9 mouse cellular contexts compared by ENCODE assay signal in genomic region chr14:72983456-72983855, GRCm38 (mm10).
DNase-seq lines count a peak whose midpoint lies in the region; ATAC-seq lines count a peak whose summit lies in the region.
"Had no signal": no experiment of that assay in that cellular context is flagged by ENCODE, and none has a peak within 500 bp of the region (broad histone marks: within the 10 kb centered on the region; RNA-seq: fewer than 3 reads in every experiment).

No protein-coding gene starts in this region.

- no peaks in the 10 kb centered on the region for H3K36me3 ChIP-seq in forebrain, embryonic 10.5 days (replicated peaks)
- H3K36me3 ChIP-seq in heart, embryonic 14.5 days (ENCODE audit: control insufficient read depth, insufficient read depth, low read length), result no peaks in the 10 kb centered on the region
- H3K36me3 ChIP-seq in liver, embryonic 11.5 days (ENCODE audit: control insufficient read depth, insufficient read depth, low read length), result no peaks in the 10 kb centered on the region
- no peaks in the 10 kb centered on the region for H3K36me3 ChIP-seq in stomach, embryonic 16.5 days (ENCODE audit: control insufficient read depth, insufficient read depth, low read length)

- peak overlapping the region; percentile 46 for H3K4me2 ChIP-seq in heart, embryonic 14.5 days (ENCODE audit: low read length)
- peak overlapping the region; percentile 40; the same call in 1 of the 2 replicates for H3K4me2 ChIP-seq in liver, embryonic 11.5 days
- peak overlapping the region; percentile 54 for H3K4me2 ChIP-seq in stomach, embryonic 16.5 days (ENCODE audit: low read depth, low read length)

- H3K4me3 ChIP-seq in forebrain, embryonic 10.5 days, result no peak overlapping the region
- 0 out of 4 replicates have a peak overlapping the region, but pooled peaks of 1 of the 2 experiments have one; percentile 1 for H3K4me3 ChIP-seq in heart, embryonic 14.5 days (ENCODE audit: control insufficient read depth in 1 of 2, insufficient read depth in 1 of 2, low read depth in 1 of 2, low read length in 2 of 2)
- no peak overlapping the region for H3K4me3 ChIP-seq in liver, embryonic 11.5 days (ENCODE audit: low read depth, low read length)
- peak overlapping the region; percentile 23 for H3K4me3 ChIP-seq in stomach, embryonic 16.5 days (replicated peaks; ENCODE audit: low read length)

- no peak overlapping the region for H3K9ac ChIP-seq in heart, embryonic 14.5 days (ENCODE audit: low read length)
- no peak overlapping the region for H3K9ac ChIP-seq in liver, embryonic 11.5 days (ENCODE audit: low read depth, low read length)
- 0 out of 2 replicates have a peak overlapping the region, but pooled peaks have one; percentile 39 for H3K9ac ChIP-seq in stomach, embryonic 16.5 days (ENCODE audit: low read length)

- no peaks in the 10 kb centered on the region for H3K4me1 ChIP-seq in forebrain, embryonic 10.5 days
- peaks cover 0 to 4% of the 10 kb centered on the region in 2 experiments; a peak in 1 of 4 replicates for H3K4me1 ChIP-seq in heart, embryonic 14.5 days (ENCODE audit: control insufficient read depth in 2 of 2, insufficient read depth in 2 of 2, low read length in 2 of 2)
- H3K4me1 ChIP-seq in liver, embryonic 11.5 days (replicated peaks; ENCODE audit: control insufficient read depth, insufficient read depth, low read length), result no peaks in the 10 kb centered on the region
- peaks cover 9% of the 10 kb centered on the region for H3K4me1 ChIP-seq in stomach, embryonic 16.5 days (ENCODE audit: control insufficient read depth, insufficient read depth, low read length)

- DNase-seq in brain, embryonic 18.5 days (ENCODE audit: low read depth, low spot score), result peak; percentile 80
- peak; percentile 70 for DNase-seq in forebrain, embryonic 10.5 days (ENCODE audit: extremely low spot score, low spot score)
- peak; percentile 89 for DNase-seq in kidney, postnatal 10 days
- DNase-seq in liver, embryonic 11.5 days (ENCODE audit: low spot score), result peak; percentile 48
- DNase-seq in naive thymus-derived CD4-positive, alpha-beta T cell, adult 2 months (ENCODE audit: low read depth), result peak; percentile 83

- WGBS in forebrain, embryonic 10.5 days, result 19% methylated on average over 11 of the region's 11 CpGs
- 11% methylated on average over 11 of the region's 11 CpGs for WGBS in heart, embryonic 14.5 days
- WGBS in liver, embryonic 11.5 days, result 13% methylated on average over 11 of the region's 11 CpGs
- WGBS in stomach, embryonic 16.5 days, result 3% methylated on average over 11 of the region's 11 CpGs

- H3K27ac ChIP-seq in forebrain, embryonic 10.5 days, result no peak overlapping the region
- H3K27ac ChIP-seq in heart, embryonic 14.5 days (replicated peaks in 1 of 2; ENCODE audit: control insufficient read depth in 1 of 2, insufficient read depth in 1 of 2, low read depth in 2 of 2, low read length in 2 of 2), result no peak overlapping the region
- no peak overlapping the region for H3K27ac ChIP-seq in liver, embryonic 11.5 days (ENCODE audit: low read depth, low read length)
- H3K27ac ChIP-seq in stomach, embryonic 16.5 days (ENCODE audit: low read length), result peak overlapping the region; percentile 57

- no peaks in the 10 kb centered on the region; the same call in 1 of the 2 replicates for H3K9me3 ChIP-seq in forebrain, embryonic 10.5 days
- no peaks in the 10 kb centered on the region for H3K9me3 ChIP-seq in heart, embryonic 14.5 days (ENCODE audit: control insufficient read depth, low read length)
- H3K9me3 ChIP-seq in liver, embryonic 11.5 days (ENCODE audit: control insufficient read depth, low read length), result no peaks in the 10 kb centered on the region
- no peaks in the 10 kb centered on the region for H3K9me3 ChIP-seq in stomach, embryonic 16.5 days (replicated peaks; ENCODE audit: control insufficient read depth, low read length)
- H3K9me3 ChIP-seq: megakaryocyte, embryonic 14.5 days had no signal

- peak; percentile 94 for ATAC-seq in CD4-positive, CD25-positive, alpha-beta regulatory T cell, adult 4 months
- ATAC-seq in heart, embryonic 14.5 days (ENCODE audit: insufficient number of reproducible peaks, insufficient read depth, low FRiP score, low read depth), result no peak
- ATAC-seq in liver, embryonic 11.5 days (replicated peaks; ENCODE audit: low FRiP score), result peak; percentile 45
- ATAC-seq in stomach, embryonic 16.5 days (ENCODE audit: insufficient read depth, low FRiP score), result peak; percentile 85

- H3K27me3 ChIP-seq in forebrain, embryonic 10.5 days (ENCODE audit: poor library complexity, severe bottlenecking), result no peaks in the 10 kb centered on the region
- no peaks in the 10 kb centered on the region for H3K27me3 ChIP-seq in heart, embryonic 14.5 days (ENCODE audit: control insufficient read depth, insufficient read depth, low read length)
- H3K27me3 ChIP-seq in liver, embryonic 11.5 days (replicated peaks; ENCODE audit: control insufficient read depth, insufficient read depth, low read length), result no peaks in the 10 kb centered on the region
- no peaks in the 10 kb centered on the region for H3K27me3 ChIP-seq in stomach, embryonic 16.5 days (ENCODE audit: control insufficient read depth, insufficient read depth, low read length)
